Mouse (Mus musculus): Measurements from ENCODE around the gene Zbtb12.

DNA sequence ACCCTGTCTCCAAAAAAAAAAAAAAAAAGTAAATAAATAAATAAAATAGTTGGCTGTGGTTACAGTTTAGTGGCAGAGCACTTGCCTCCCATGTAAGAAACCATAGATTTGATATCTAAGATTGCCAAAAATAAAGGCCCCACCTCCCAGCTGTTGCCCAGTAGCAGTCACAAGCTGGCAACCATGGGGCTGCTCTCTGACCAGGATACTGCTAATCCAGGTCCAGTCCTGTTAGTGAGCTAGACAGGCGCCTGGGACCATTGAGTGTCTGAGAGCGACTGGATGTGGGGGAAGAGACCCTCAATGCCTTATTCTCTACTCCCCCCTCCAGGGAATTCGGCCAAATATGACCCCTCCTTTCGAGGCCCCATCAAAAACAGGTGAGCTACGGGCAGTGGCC lies 37.0 kb downstream of the Zbtb12 start:
- no peak for TF ChIP-seq CTCF (IDR thresholded peaks at IDR 0.05; ENCODE audit: insufficient read depth, low read length)
- no peak for TF ChIP-seq POLR2A (IDR thresholded peaks at IDR 0.05; ENCODE audit: borderline replicate concordance, extremely low read depth, low read depth, low read length)
